Mouse (Mus musculus): Measurements from ENCODE around the gene Cenpa. TPM values are rescaled to one million over a fixed set of nuclear protein-coding genes. Genes with fewer than 3 reads are reported as not detected.
"Not testable (repeated sequence)": the region's sequence is repeated elsewhere in the genome, so short reads cannot be mapped to it uniquely, and the experiment has no call there.

Cenpa gene
- polyA plus RNA-seq, 1 experiment, result 187 TPM

DNA sequence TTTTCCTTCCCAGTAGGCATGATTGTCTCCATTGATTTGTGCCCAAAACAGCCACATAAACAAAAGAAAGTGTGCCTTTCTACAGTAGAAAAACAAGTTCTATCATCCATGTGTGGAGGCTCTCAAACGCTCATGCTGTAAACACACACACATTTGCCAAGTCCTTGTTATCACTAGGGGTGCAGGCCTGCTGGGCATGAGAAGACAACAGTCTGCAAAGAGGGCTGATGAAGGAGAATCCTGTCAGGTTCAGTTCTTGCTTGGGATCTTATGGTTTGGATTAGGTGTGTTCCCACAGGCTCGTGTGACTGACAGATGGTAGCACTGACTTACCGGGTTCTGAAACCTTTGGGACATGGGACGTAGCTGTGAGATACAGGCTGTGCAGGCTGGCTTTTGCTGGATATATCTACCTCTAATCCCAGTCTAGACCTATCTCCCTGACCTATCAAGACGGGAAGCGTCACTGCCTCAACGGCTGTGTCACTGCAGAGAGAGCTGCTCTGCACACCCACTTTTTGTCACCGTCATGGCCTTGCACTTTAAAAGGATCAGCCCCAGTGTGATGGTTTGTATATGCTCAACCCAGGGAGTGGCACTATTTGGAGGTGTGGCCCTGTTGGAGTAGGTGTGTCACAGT, 33.9 kb downstream of the Cenpa start:
- no peak for TF ChIP-seq CTCF (IDR thresholded peaks at IDR 0.05; ENCODE audit: control insufficient read depth, insufficient read depth, low read length)
- no peak for TF ChIP-seq POLR2A (IDR thresholded peaks at IDR 0.05; ENCODE audit: borderline replicate concordance, control insufficient read depth, low read depth, low read length)
- WGBS, result 68% methylated on average over 8 of the region's 8 CpGs
- no peak overlapping the region for H3K4me3 ChIP-seq (replicated peaks; ENCODE audit: control insufficient read depth, low read depth, low read length)
- no peaks in the 10 kb centered on the region for H3K4me1 ChIP-seq (ENCODE audit: control insufficient read depth, insufficient read depth, low read length)
- no peak overlapping the region for H3K27ac ChIP-seq (ENCODE audit: control insufficient read depth, insufficient read depth, low read depth, low read length, poor library complexity)

DNA sequence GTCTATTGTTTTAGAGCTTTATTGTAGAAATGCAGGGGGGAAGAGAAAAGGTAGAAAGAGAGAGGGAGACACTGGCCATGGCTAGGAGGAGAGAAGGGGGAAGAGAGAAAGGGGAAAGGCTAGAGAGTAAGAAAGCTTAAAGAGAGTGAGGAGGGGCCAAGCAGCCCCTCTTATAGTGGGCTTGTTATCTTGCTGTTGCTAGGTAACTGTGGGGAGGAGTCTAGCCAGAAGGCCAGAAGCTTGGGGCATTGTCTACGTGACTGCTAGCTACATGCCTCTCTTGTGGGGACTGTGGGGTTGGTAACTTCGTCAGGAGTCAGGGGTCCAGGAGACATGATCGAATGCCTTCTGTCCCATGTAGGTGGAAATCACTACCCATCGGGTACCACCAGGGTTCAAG, 34.8 kb downstream of the Cenpa start:
- 70% methylated on average over 4 of the region's 4 CpGs for WGBS
- not testable (repeated sequence) for H3K4me3 ChIP-seq (replicated peaks; ENCODE audit: control insufficient read depth, low read depth, low read length)

GRCm38 (mm10) chr5:30701866-30702265, 35.3 kb downstream of the Cenpa start:
- Histone ChIP-seq H3K4me1 (ENCODE audit: control insufficient read depth, insufficient read depth, low read length) (no peaks in the 10 kb centered on the region; the same call in 1 of the 2 replicates), H3K27ac (ENCODE audit: control insufficient read depth, insufficient read depth, low read depth, low read length, poor library complexity) (no peak overlapping the region), H3K4me3 (replicated peaks; ENCODE audit: control insufficient read depth, low read depth, low read length) (no peak overlapping the region)
- 81% methylated on average over 3 of the region's 3 CpGs for WGBS
- TF ChIP-seq CTCF (IDR thresholded peaks at IDR 0.05; ENCODE audit: control insufficient read depth, insufficient read depth, low read length) (no peak), POLR2A (IDR thresholded peaks at IDR 0.05; ENCODE audit: borderline replicate concordance, control insufficient read depth, low read depth, low read length) (no peak)

More for the DNA sequence above, 34.8 kb downstream of the Cenpa start:
- H3K27ac ChIP-seq (ENCODE audit: control insufficient read depth, insufficient read depth, low read depth, low read length, poor library complexity); H3K4me1 ChIP-seq (ENCODE audit: control insufficient read depth, insufficient read depth, low read length): not testable (repeated sequence)

DNA sequence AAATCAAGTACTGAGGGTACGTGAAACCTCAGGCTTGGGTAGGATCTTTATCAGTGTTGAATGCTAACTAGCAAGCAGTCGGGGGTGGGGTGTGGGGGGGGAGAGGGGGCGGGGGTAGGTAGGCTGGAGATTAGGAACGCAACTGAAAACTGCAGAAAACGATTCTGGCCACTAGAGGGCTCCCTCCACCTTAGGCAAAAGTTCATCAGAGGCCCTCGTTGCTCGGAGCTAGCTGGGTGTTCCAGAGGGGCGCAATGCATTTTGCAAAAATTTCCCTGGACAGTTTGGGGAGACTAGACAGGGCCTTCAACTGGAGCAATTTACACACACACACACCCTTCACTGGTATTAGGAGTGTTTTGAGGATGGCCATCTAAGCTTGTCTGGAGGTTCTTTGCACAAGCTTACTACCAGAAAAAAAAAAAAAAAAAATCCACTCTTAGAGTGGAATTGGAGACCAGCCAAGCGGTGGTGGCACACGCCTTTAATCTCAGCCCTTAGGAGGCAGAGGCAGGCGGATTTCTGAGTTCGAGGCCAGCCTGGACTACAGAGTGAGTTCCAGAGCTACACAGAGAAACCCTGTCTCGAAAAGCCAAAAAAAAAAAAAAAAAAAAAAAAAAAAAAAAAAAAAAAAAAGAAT, 43.3 kb downstream of the Cenpa start:
- no peaks in the 10 kb centered on the region; the same call in 1 of the 2 replicates for H3K4me1 ChIP-seq (ENCODE audit: control insufficient read depth, insufficient read depth, low read length)
- H3K27ac ChIP-seq (ENCODE audit: control insufficient read depth, insufficient read depth, low read depth, low read length, poor library complexity), result no peak overlapping the region
- TF ChIP-seq CTCF (IDR thresholded peaks at IDR 0.05; ENCODE audit: control insufficient read depth, insufficient read depth, low read length) (peak; percentile 68), POLR2A (IDR thresholded peaks at IDR 0.05; ENCODE audit: borderline replicate concordance, control insufficient read depth, low read depth, low read length) (no peak)
- no peak overlapping the region for H3K4me3 ChIP-seq (replicated peaks; ENCODE audit: control insufficient read depth, low read depth, low read length)
- WGBS, result 7% methylated on average over 13 of the region's 13 CpGs

DNA sequence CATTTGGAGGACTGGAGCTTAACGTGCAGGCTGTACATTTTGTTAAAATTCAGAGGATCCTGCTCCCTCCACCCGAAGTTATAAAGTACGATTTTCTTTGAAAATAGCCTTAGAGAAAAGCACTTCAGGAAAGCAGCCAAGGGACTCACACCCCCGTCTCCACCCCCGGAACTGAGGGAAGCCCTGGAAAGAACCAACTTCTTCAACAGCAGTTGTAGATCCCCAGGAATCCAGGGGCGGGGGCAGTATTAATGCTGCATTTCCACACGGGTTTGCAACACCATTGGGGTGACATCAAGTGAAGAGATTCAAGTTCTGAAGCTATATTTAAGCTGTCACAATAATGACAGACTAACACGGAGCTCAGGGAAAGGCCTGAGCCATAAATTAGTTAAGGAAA, 43.9 kb downstream of the Cenpa start:
- Histone ChIP-seq H3K27ac (ENCODE audit: control insufficient read depth, insufficient read depth, low read depth, low read length, poor library complexity) (no peak overlapping the region), H3K4me1 (ENCODE audit: control insufficient read depth, insufficient read depth, low read length) (no peaks in the 10 kb centered on the region; the same call in 1 of the 2 replicates), H3K4me3 (replicated peaks; ENCODE audit: control insufficient read depth, low read depth, low read length) (no peak overlapping the region)
- WGBS, result 22% methylated on average over 8 of the region's 8 CpGs
- TF ChIP-seq CTCF (IDR thresholded peaks at IDR 0.05; ENCODE audit: control insufficient read depth, insufficient read depth, low read length) (no peak), POLR2A (IDR thresholded peaks at IDR 0.05; ENCODE audit: borderline replicate concordance, control insufficient read depth, low read depth, low read length) (no peak)

DNA sequence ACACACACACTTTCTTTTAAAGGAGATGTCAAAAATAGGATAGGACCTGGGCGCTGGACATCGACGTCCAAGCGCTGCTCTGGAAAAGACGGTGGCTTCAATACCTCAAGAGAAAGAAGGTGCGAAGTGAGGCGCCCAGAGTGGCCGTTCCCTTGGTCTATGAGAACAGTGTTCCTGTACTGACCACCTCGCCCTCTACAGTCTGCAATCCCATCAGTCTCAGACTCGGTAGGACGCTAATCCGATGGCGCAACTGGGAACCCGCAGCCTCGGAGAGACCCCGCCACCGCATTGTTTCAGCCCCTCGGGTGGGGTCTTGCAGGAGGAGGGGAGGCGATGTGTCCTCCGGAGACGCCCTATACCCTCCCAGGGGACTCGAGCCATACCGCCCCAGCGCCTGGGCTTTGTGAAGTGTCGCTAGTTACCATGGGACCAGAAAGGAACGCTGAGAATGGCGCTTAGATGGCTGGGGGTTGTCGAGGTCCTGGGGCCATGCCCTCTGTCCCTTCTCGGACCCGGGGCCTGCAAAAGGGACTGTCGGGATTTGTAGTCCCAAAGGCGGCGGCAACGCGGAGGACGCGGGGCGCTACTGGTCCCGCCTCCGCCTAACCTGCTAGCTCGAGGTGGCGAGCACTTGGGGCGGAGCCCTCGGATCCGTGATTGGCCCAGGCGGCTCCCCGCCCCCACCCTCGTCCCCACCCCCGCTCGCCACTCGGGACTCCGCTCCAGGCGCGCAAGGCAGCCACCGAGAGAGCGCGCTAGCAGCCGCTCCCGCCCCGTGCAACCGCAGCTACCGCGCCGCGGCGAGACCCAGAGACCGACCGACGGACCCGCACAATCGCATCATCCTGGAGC, 44.8 kb downstream of the Cenpa start, which contains the start of gene Dpysl5:
Dpysl5 (plus strand) TSS at position 418 of the 855 bp plus-strand sequence.
- 2% methylated on average over 70 of the region's 71 CpGs for WGBS
- Histone ChIP-seq H3K4me3 (replicated peaks; ENCODE audit: control insufficient read depth, low read depth, low read length) (peak within 1 kb of the TSS; percentile 15), H3K27ac (ENCODE audit: control insufficient read depth, insufficient read depth, low read depth, low read length, poor library complexity) (no peak within 1 kb of the TSS), H3K4me1 (ENCODE audit: control insufficient read depth, insufficient read depth, low read length) (no peaks in the 10 kb centered on the region; the same call in 1 of the 2 replicates)
- TF ChIP-seq CTCF (IDR thresholded peaks at IDR 0.05; ENCODE audit: control insufficient read depth, insufficient read depth, low read length) (no peak), POLR2A (IDR thresholded peaks at IDR 0.05; ENCODE audit: borderline replicate concordance, control insufficient read depth, low read depth, low read length) (no peak)

DNA sequence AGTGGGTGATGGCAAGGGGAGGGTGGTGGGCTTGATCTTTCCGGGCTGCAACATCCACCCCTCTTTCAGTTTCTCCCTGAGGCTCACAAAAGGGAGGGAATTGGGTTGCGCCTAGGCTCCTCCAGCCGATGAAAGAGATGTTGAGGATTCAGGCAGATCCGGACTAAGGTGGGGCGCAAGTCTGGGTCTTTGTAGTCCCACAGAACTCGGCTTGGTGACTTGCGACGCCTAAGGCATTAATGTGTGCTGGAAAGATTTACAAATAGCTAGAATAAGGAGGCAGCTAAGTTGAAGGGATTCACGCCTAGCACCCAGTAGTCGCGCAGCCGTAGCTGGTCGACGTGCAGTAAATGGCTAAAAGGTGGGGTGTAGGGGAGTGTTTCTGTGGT, 45.4 kb downstream of the Cenpa start:
- Histone ChIP-seq H3K4me3 (replicated peaks; ENCODE audit: control insufficient read depth, low read depth, low read length) (peak overlapping the region; percentile 15), H3K4me1 (ENCODE audit: control insufficient read depth, insufficient read depth, low read length) (no peaks in the 10 kb centered on the region; the same call in 1 of the 2 replicates), H3K27ac (ENCODE audit: control insufficient read depth, insufficient read depth, low read depth, low read length, poor library complexity) (no peak overlapping the region)
- 4% methylated on average over 14 of the region's 14 CpGs for WGBS
- TF ChIP-seq CTCF (IDR thresholded peaks at IDR 0.05; ENCODE audit: control insufficient read depth, insufficient read depth, low read length), result no peak
- TF ChIP-seq POLR2A (IDR thresholded peaks at IDR 0.05; ENCODE audit: borderline replicate concordance, control insufficient read depth, low read depth, low read length), result no peak

Measured in bone marrow, adult 2 months (tissue).